Mouse (Mus musculus) liver, adult 2 months (tissue): ENCODE measurements around the gene BC052040.

ENCODE experiments used
- CTCF ChIP-seq: fragments of 200-500 bp; IDR thresholded peaks from 2 replicates; pipeline ENCODE4 v1.5.1; 2011; ENCODE audit warnings: low read depth, low read length, control low read depth
- POLR2A ChIP-seq: fragments of 200-500 bp; IDR thresholded peaks from 2 replicates; pipeline ENCODE4 v1.6.1; 2011; ENCODE audit warnings: low read length, control low read depth; ENCODE audit not compliant: insufficient read depth; ENCODE audit errors: extremely low read depth

GRCm38 (mm10) chr2:115631826-115632225 is 50.3 kb downstream of the BC052040 start:
- TF ChIP-seq POLR2A, result no peak
- no peak for TF ChIP-seq CTCF
